ENCODE assay signal across 20 mouse cellular contexts in the genomic region with DNA sequence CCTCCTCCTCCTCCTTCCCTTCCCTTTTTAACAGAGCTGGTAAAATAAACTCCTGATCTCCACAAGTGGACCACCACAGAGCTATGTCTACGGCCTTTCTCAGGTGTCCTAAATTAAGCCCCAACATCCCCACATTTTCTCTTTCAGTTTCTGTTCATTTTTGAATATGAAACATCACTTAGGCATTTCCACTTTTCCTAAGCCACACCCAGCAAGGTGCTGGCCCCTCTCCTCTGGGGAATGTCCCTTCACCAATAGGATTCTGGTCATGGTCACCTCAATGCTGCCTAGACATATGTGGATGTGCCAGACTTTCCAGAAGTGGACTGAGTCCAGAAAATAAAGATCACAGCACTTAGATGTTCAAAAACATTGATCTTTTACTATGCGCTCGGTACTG.
"Had no signal": no experiment of that assay in that cellular context is flagged by ENCODE, and none has a peak within 500 bp of the region (broad histone marks: within the 10 kb centered on the region; RNA-seq: fewer than 3 reads in every experiment).

No protein-coding gene starts in this region.

- H3K4me1 ChIP-seq: liver, embryonic 15.5 days had no signal

- ATAC-seq: liver, postnatal 0 days; lung, postnatal 0 days; midbrain, embryonic 13.5 days; midbrain, embryonic 15.5 days had no signal

- H3K36me3 ChIP-seq: liver, embryonic 15.5 days; lung, embryonic 15.5 days; midbrain, embryonic 13.5 days; midbrain, embryonic 15.5 days; neural tube, embryonic 13.5 days; neural tube, embryonic 15.5 days had no signal

- H3K27me3 ChIP-seq: liver, embryonic 15.5 days; lung, embryonic 15.5 days; megakaryocyte, embryonic 14.5 days; midbrain, embryonic 13.5 days; midbrain, embryonic 15.5 days; neural tube, embryonic 13.5 days; neural tube, embryonic 15.5 days had no signal

- H3K9me3 ChIP-seq: liver, embryonic 15.5 days; lung, embryonic 15.5 days; midbrain, embryonic 13.5 days; midbrain, embryonic 15.5 days; neural tube, embryonic 13.5 days; neural tube, embryonic 15.5 days had no signal

- H3K4me2 ChIP-seq: liver, embryonic 15.5 days; lung, embryonic 15.5 days; midbrain, embryonic 11.5 days; midbrain, embryonic 13.5 days; midbrain, embryonic 15.5 days; neural tube, embryonic 13.5 days; neural tube, embryonic 15.5 days had no signal

- H3K9ac ChIP-seq: liver, embryonic 15.5 days; liver, postnatal 0 days; lung, embryonic 15.5 days; midbrain, embryonic 13.5 days; midbrain, embryonic 15.5 days; neural tube, embryonic 13.5 days; neural tube, embryonic 15.5 days had no signal

- H3K27ac ChIP-seq: liver, embryonic 15.5 days; lung, embryonic 15.5 days; macrophage; midbrain, embryonic 13.5 days; midbrain, embryonic 15.5 days; neural tube, embryonic 13.5 days; neural tube, embryonic 15.5 days had no signal

- H3K4me3 ChIP-seq: liver, embryonic 15.5 days; lung, embryonic 15.5 days; megakaryocyte, embryonic 14.5 days; midbrain, embryonic 13.5 days; midbrain, embryonic 15.5 days; neural tube, embryonic 13.5 days; neural tube, embryonic 15.5 days had no signal

- DNase-seq: liver, postnatal 0 days; lung, adult 2 months; lung, postnatal 14 days; lung, postnatal 36 days; retina, postnatal 1 day; right cerebral cortex, adult 18-20 months; right cerebral cortex, postnatal 14 days; thymus, adult 18-20 months; thymus, postnatal 14 days; thymus, postnatal 36 days had no signal
